7 mouse cellular contexts compared by ENCODE assay signal in the genomic region with DNA sequence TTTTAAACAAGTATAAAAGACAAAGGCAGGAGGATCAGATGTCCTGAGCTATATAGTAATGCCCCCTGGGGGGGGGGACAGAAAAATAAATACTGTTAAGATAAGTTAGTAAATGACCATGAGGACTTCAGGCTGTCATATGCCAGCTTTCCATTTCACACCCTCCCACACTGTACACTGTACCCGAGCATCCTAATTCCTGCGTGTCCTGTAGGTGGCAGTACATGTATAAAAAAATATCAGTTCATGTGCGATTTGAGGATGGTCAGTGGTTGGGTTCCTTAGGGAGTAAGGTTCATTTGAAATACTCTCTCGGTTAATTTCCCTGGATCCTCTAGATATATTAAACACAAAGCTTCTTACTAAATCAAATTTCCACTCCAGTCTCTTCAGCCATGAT. TPM values are rescaled to one million over a fixed set of nuclear protein-coding genes. Genes with fewer than 3 reads are reported as not detected.
A peak's percentile ranks its signal among the peaks of the same experiment; 100 is the strongest.
DNase-seq lines count a peak whose midpoint lies in the region; ATAC-seq and TF ChIP-seq lines count a peak whose summit lies in the region.

No protein-coding gene starts in this region.

- no peaks in the 10 kb centered on the region for H3K27me3 ChIP-seq in G1E (ENCODE audit: insufficient read depth, low read length)
- H3K27me3 ChIP-seq in kidney, embryonic 15.5 days: no peaks in the 10 kb centered on the region
- no peaks in the 10 kb centered on the region for H3K27me3 ChIP-seq in lung, embryonic 16.5 days (ENCODE audit: control insufficient read depth, insufficient read depth, low read depth, low read length)
- no peaks in the 10 kb centered on the region for H3K27me3 ChIP-seq in stomach, embryonic 16.5 days (ENCODE audit: control insufficient read depth, insufficient read depth, low read length)

- peak; percentile 74 for DNase-seq in CD4-positive, CD25-positive, alpha-beta regulatory T cell, adult 2 months (ENCODE audit: low read depth, low spot score)
- DNase-seq in G1E (ENCODE audit: low spot score): peak; percentile 38
- DNase-seq in cerebellum, adult 8-10 months: peak; percentile 39

- ATAC-seq in G1E (ENCODE audit: extremely low read depth, insufficient number of reproducible peaks, low FRiP score, poor library complexity, severe bottlenecking): peak; percentile 63
- ATAC-seq in granulocyte monocyte progenitor cell, adult 5-6 weeks (replicated peaks; ENCODE audit: poor library complexity, severe bottlenecking): peak; percentile 76
- 0 out of 2 replicates have a peak, but pooled peaks have one; percentile 60 for ATAC-seq in kidney, embryonic 15.5 days (replicated peaks; ENCODE audit: low FRiP score)
- ATAC-seq in lung, embryonic 16.5 days (ENCODE audit: low read depth): peak; percentile 78
- peak; percentile 61; the same call in 1 of the 2 replicates for ATAC-seq in stomach, embryonic 16.5 days (ENCODE audit: insufficient read depth, low FRiP score)

- no peak overlapping the region for H3K27ac ChIP-seq in kidney, embryonic 15.5 days
- no peak overlapping the region for H3K27ac ChIP-seq in lung, embryonic 16.5 days (ENCODE audit: low read length)
- no peak overlapping the region for H3K27ac ChIP-seq in stomach, embryonic 16.5 days (ENCODE audit: low read length)

- no peak overlapping the region for H3K4me2 ChIP-seq in kidney, embryonic 15.5 days
- no peak overlapping the region for H3K4me2 ChIP-seq in lung, embryonic 16.5 days (ENCODE audit: low read depth, low read length)
- H3K4me2 ChIP-seq in stomach, embryonic 16.5 days (ENCODE audit: low read depth, low read length): no peak overlapping the region

- H3K4me1 ChIP-seq in G1E (ENCODE audit: insufficient read depth, low read depth, low read length): peaks cover 15% of the 10 kb centered on the region; the same call in 1 of the 2 replicates
- no peaks in the 10 kb centered on the region for H3K4me1 ChIP-seq in kidney, embryonic 15.5 days
- H3K4me1 ChIP-seq in lung, embryonic 16.5 days (replicated peaks; ENCODE audit: control insufficient read depth, insufficient read depth, low read length): peaks cover 7% of the 10 kb centered on the region
- H3K4me1 ChIP-seq in stomach, embryonic 16.5 days (ENCODE audit: control insufficient read depth, insufficient read depth, low read length): peaks cover 12% of the 10 kb centered on the region; the same call in 1 of the 2 replicates

- no peak for TF ChIP-seq CTCF in G1E (IDR thresholded peaks at IDR 0.05; ENCODE audit: low read depth, low read length)

- H3K4me3 ChIP-seq in G1E (ENCODE audit: low read depth, low read length): no peak overlapping the region
- no peak overlapping the region for H3K4me3 ChIP-seq in kidney, embryonic 15.5 days (replicated peaks)
- H3K4me3 ChIP-seq in lung, embryonic 16.5 days (ENCODE audit: low read length): no peak overlapping the region
- H3K4me3 ChIP-seq in stomach, embryonic 16.5 days (replicated peaks; ENCODE audit: low read length): no peak overlapping the region

- 55% methylated on average over 4 of the region's 4 CpGs for WGBS in kidney, embryonic 15.5 days
- WGBS in lung, embryonic 16.5 days: 47% methylated on average over 4 of the region's 4 CpGs
- WGBS in stomach, embryonic 16.5 days: 48% methylated on average over 4 of the region's 4 CpGs

- H3K9ac ChIP-seq in kidney, embryonic 15.5 days: no peak overlapping the region
- H3K9ac ChIP-seq in lung, embryonic 16.5 days (ENCODE audit: low read length): no peak overlapping the region
- no peak overlapping the region for H3K9ac ChIP-seq in stomach, embryonic 16.5 days (ENCODE audit: low read length)

- no peaks in the 10 kb centered on the region for H3K9me3 ChIP-seq in G1E (replicated peaks)
- H3K9me3 ChIP-seq in kidney, embryonic 15.5 days (replicated peaks): no peaks in the 10 kb centered on the region
- no peaks in the 10 kb centered on the region for H3K9me3 ChIP-seq in lung, embryonic 16.5 days (ENCODE audit: control insufficient read depth, low read length)
- no peaks in the 10 kb centered on the region for H3K9me3 ChIP-seq in stomach, embryonic 16.5 days (replicated peaks; ENCODE audit: control insufficient read depth, low read length)

- H3K36me3 ChIP-seq in G1E (replicated peaks): peaks cover 60% of the 10 kb centered on the region
- H3K36me3 ChIP-seq in kidney, embryonic 15.5 days: no peaks in the 10 kb centered on the region
- no peaks in the 10 kb centered on the region for H3K36me3 ChIP-seq in lung, embryonic 16.5 days (ENCODE audit: control insufficient read depth, insufficient read depth, low read length)
- no peaks in the 10 kb centered on the region for H3K36me3 ChIP-seq in stomach, embryonic 16.5 days (ENCODE audit: control insufficient read depth, insufficient read depth, low read length)

RNA-seq across cellular contexts. Expression of a gene that starts 29.1 kb away (rescaled TPM):
- total RNA-seq in G1E (2014; fragmentation: Nextera tagmentation) (174 and 191 TPM in 2 replicates), G1E (2017) (518 and 536 TPM in 2 replicates)
- polyA plus RNA-seq in G1E (2012): 26.6 and 37.1 TPM in 2 replicates
- 302 and 383 TPM in 2 replicates for total RNA-seq in granulocyte monocyte progenitor cell, adult 5-6 weeks (2014; fragmentation: Nextera tagmentation)
- total RNA-seq in granulocyte monocyte progenitor cell, adult 5-6 weeks (2017): 365 and 381 TPM in 2 replicates
- polyA plus RNA-seq in kidney, embryonic 15.5 days (2015; fragmentation: Nextera tagmentation; extraction: Ambion mirVana): 405 and 435 TPM in 2 replicates
- 389 and 394 TPM in 2 replicates for polyA plus RNA-seq in lung, embryonic 16.5 days (2015; fragmentation: Nextera tagmentation; extraction: Ambion mirVana)
- polyA plus RNA-seq in stomach, embryonic 16.5 days (2015; fragmentation: Nextera tagmentation; extraction: Ambion mirVana): 359 and 373 TPM in 2 replicates

RNA-seq across cellular contexts. Expression of a gene that starts 52.1 kb away (rescaled TPM):
- total RNA-seq in G1E (2014; fragmentation: Nextera tagmentation) (52.3 and 59.3 TPM in 2 replicates), G1E (2017) (35.7 and 39.2 TPM in 2 replicates)
- 1.2 and 1.6 TPM in 2 replicates for polyA plus RNA-seq in G1E (2012)
- 25.8 and 31.2 TPM in 2 replicates for total RNA-seq in granulocyte monocyte progenitor cell, adult 5-6 weeks (2014; fragmentation: Nextera tagmentation)
- 28.6 and 30.4 TPM in 2 replicates for total RNA-seq in granulocyte monocyte progenitor cell, adult 5-6 weeks (2017)
- polyA plus RNA-seq in kidney, embryonic 15.5 days (2015; fragmentation: Nextera tagmentation; extraction: Ambion mirVana): 15.3 and 16.2 TPM in 2 replicates
- 11.4 and 11.6 TPM in 2 replicates for polyA plus RNA-seq in lung, embryonic 16.5 days (2015; fragmentation: Nextera tagmentation; extraction: Ambion mirVana)
- 10.6 and 10.9 TPM in 2 replicates for polyA plus RNA-seq in stomach, embryonic 16.5 days (2015; fragmentation: Nextera tagmentation; extraction: Ambion mirVana)

RNA-seq across cellular contexts. Expression of a gene that starts 55.5 kb away (rescaled TPM):
- total RNA-seq in G1E (2014; fragmentation: Nextera tagmentation) (50.0 and 52.7 TPM in 2 replicates), G1E (2017) (38.5 and 40.4 TPM in 2 replicates)
- 3.0 and 4.0 TPM in 2 replicates for polyA plus RNA-seq in G1E (2012)
- 34.0 and 34.8 TPM in 2 replicates for total RNA-seq in granulocyte monocyte progenitor cell, adult 5-6 weeks (2014; fragmentation: Nextera tagmentation)
- total RNA-seq in granulocyte monocyte progenitor cell, adult 5-6 weeks (2017): 24.6 and 36.7 TPM in 2 replicates
- 15.9 and 16.5 TPM in 2 replicates for polyA plus RNA-seq in kidney, embryonic 15.5 days (2015; fragmentation: Nextera tagmentation; extraction: Ambion mirVana)
- polyA plus RNA-seq in lung, embryonic 16.5 days (2015; fragmentation: Nextera tagmentation; extraction: Ambion mirVana): 13.2 and 16.6 TPM in 2 replicates
- 22.5 and 23.9 TPM in 2 replicates for polyA plus RNA-seq in stomach, embryonic 16.5 days (2015; fragmentation: Nextera tagmentation; extraction: Ambion mirVana)
